Mouse (Mus musculus): Measurements from ENCODE around the gene Gm17374.

GRCm38 (mm10) chr2:140107641-140108040 lies 44.2 kb upstream of the Gm17374 start:
- TF ChIP-seq GATA1 (IDR thresholded peaks at IDR 0.05; ENCODE audit: borderline replicate concordance, low read length) (no peak), FLI1 (IDR thresholded peaks at IDR 0.05; ENCODE audit: low read length) (no peak)
